Mouse (Mus musculus): ENCODE results near the gene Nfib. TPM values are rescaled to one million over a fixed set of nuclear protein-coding genes. Genes with fewer than 3 reads are reported as not detected.

The Nfib gene
- polyA plus RNA-seq, 2 experiments, result 57.3 to 126 TPM

GRCm38 (mm10) chr4:82690267-82690666 is 15.3 kb downstream of the Nfib start:
- DNase-seq (ENCODE audit: low spot score), result peak; percentile 90
- no peak for TF ChIP-seq POLR2A (IDR thresholded peaks at IDR 0.05; ENCODE audit: borderline replicate concordance, extremely low read depth, insufficient read depth, insufficient read length)
- H3K36me3 ChIP-seq (ENCODE audit: control insufficient read depth, insufficient read depth, low read length), result no peaks in the 10 kb centered on the region
- ATAC-seq (ENCODE audit: low FRiP score, low read depth), result peak; percentile 82
- no peak overlapping the region; the same call in 1 of the 2 replicates for H3K27ac ChIP-seq (replicated peaks; ENCODE audit: low read depth, low read length)
- H3K9ac ChIP-seq (ENCODE audit: low read depth, low read length, severe bottlenecking), result no peak overlapping the region
- WGBS, result 39% methylated on average over 7 of the region's 7 CpGs
- no peaks in the 10 kb centered on the region for H3K27me3 ChIP-seq (ENCODE audit: control insufficient read depth, insufficient read depth, low read length)
- H3K9me3 ChIP-seq (ENCODE audit: control insufficient read depth, low read length), result no peaks in the 10 kb centered on the region
- H3K4me3 ChIP-seq (replicated peaks; ENCODE audit: low read length), result no peak overlapping the region
- no peak overlapping the region for H3K4me2 ChIP-seq (replicated peaks; ENCODE audit: low read depth, low read length, severe bottlenecking)
- H3K4me1 ChIP-seq (ENCODE audit: control insufficient read depth, insufficient read depth, low read length), result peaks cover 21% of the 10 kb centered on the region

- ATAC-seq (ENCODE audit: low FRiP score, low read depth), result no peak
- no peak overlapping the region for H3K4me2 ChIP-seq (replicated peaks; ENCODE audit: low read depth, low read length, severe bottlenecking)
- H3K9ac ChIP-seq (ENCODE audit: low read depth, low read length, severe bottlenecking), result no peak overlapping the region
- DNase-seq (ENCODE audit: low spot score), result no peak
- no peak overlapping the region for H3K4me3 ChIP-seq (replicated peaks; ENCODE audit: low read length)
- no peaks in the 10 kb centered on the region for H3K27me3 ChIP-seq (ENCODE audit: control insufficient read depth, insufficient read depth, low read length)
- no peaks in the 10 kb centered on the region for H3K36me3 ChIP-seq (ENCODE audit: control insufficient read depth, insufficient read depth, low read length)
- H3K27ac ChIP-seq (replicated peaks; ENCODE audit: low read depth, low read length), result no peak overlapping the region
- H3K9me3 ChIP-seq (ENCODE audit: control insufficient read depth, low read length), result no peaks in the 10 kb centered on the region
- no peak for TF ChIP-seq POLR2A (IDR thresholded peaks at IDR 0.05; ENCODE audit: borderline replicate concordance, extremely low read depth, insufficient read depth, insufficient read length)
- 82% methylated on average over 6 of the region's 6 CpGs for WGBS
- peaks cover 15% of the 10 kb centered on the region for H3K4me1 ChIP-seq (ENCODE audit: control insufficient read depth, insufficient read depth, low read length)
These were observed 19.5 kb downstream of the Nfib start for GRCm38 (mm10) chr4:82686037-82686436.

GRCm38 (mm10) chr4:82684088-82684715 is 21.3 kb downstream of the Nfib start:
- no peak overlapping the region for H3K27ac ChIP-seq (replicated peaks; ENCODE audit: low read depth, low read length)
- H3K4me3 ChIP-seq (replicated peaks; ENCODE audit: low read length), result no peak overlapping the region
- H3K4me1 ChIP-seq (ENCODE audit: control insufficient read depth, insufficient read depth, low read length), result peaks cover 9% of the 10 kb centered on the region
- H3K4me2 ChIP-seq (replicated peaks; ENCODE audit: low read depth, low read length, severe bottlenecking), result no peak overlapping the region
- H3K9me3 ChIP-seq (ENCODE audit: control insufficient read depth, low read length), result no peaks in the 10 kb centered on the region
- H3K36me3 ChIP-seq (ENCODE audit: control insufficient read depth, insufficient read depth, low read length), result no peaks in the 10 kb centered on the region
- no peak for DNase-seq (ENCODE audit: low spot score)
- no peaks in the 10 kb centered on the region for H3K27me3 ChIP-seq (ENCODE audit: control insufficient read depth, insufficient read depth, low read length)
- TF ChIP-seq POLR2A (IDR thresholded peaks at IDR 0.05; ENCODE audit: borderline replicate concordance, extremely low read depth, insufficient read depth, insufficient read length), result no peak
- WGBS, result 75% methylated on average over 12 of the region's 12 CpGs
- no peak overlapping the region for H3K9ac ChIP-seq (ENCODE audit: low read depth, low read length, severe bottlenecking)
- ATAC-seq (ENCODE audit: low FRiP score, low read depth), result no peak

GRCm38 (mm10) chr4:82683583-82683982 is 22.0 kb downstream of the Nfib start:
- H3K27me3 ChIP-seq (ENCODE audit: control insufficient read depth, insufficient read depth, low read length), result no peaks in the 10 kb centered on the region
- WGBS, result 92% methylated on average over 6 of the region's 6 CpGs
- H3K36me3 ChIP-seq (ENCODE audit: control insufficient read depth, insufficient read depth, low read length), result no peaks in the 10 kb centered on the region
- H3K4me1 ChIP-seq (ENCODE audit: control insufficient read depth, insufficient read depth, low read length), result peaks cover 9% of the 10 kb centered on the region
- H3K9ac ChIP-seq (ENCODE audit: low read depth, low read length, severe bottlenecking), result no peak overlapping the region
- no peak overlapping the region for H3K27ac ChIP-seq (replicated peaks; ENCODE audit: low read depth, low read length)
- no peaks in the 10 kb centered on the region for H3K9me3 ChIP-seq (ENCODE audit: control insufficient read depth, low read length)
- no peak for TF ChIP-seq POLR2A (IDR thresholded peaks at IDR 0.05; ENCODE audit: borderline replicate concordance, extremely low read depth, insufficient read depth, insufficient read length)
- no peak overlapping the region for H3K4me2 ChIP-seq (replicated peaks; ENCODE audit: low read depth, low read length, severe bottlenecking)
- DNase-seq (ENCODE audit: low spot score) (no peak), ATAC-seq (ENCODE audit: low FRiP score, low read depth) (no peak)
- no peak overlapping the region for H3K4me3 ChIP-seq (replicated peaks; ENCODE audit: low read length)

- 89% methylated on average over 2 of the region's 2 CpGs for WGBS
- no peak overlapping the region for H3K27ac ChIP-seq (replicated peaks; ENCODE audit: low read depth, low read length)
- no peak overlapping the region for H3K4me3 ChIP-seq (replicated peaks; ENCODE audit: low read length)
These were observed 29.4 kb downstream of the Nfib start for GRCm38 (mm10) chr4:82676104-82676503.

More at GRCm38 (mm10) chr4:82676104-82676503, 29.4 kb downstream of the Nfib start:
- no peak for DNase-seq (ENCODE audit: low spot score)
- no peak overlapping the region for H3K4me2 ChIP-seq (replicated peaks; ENCODE audit: low read depth, low read length, severe bottlenecking)
- H3K4me1 ChIP-seq (ENCODE audit: control insufficient read depth, insufficient read depth, low read length), result no peaks in the 10 kb centered on the region
- H3K9me3 ChIP-seq (ENCODE audit: control insufficient read depth, low read length), result no peaks in the 10 kb centered on the region
- no peak for ATAC-seq (ENCODE audit: low FRiP score, low read depth)
- no peak for TF ChIP-seq POLR2A (IDR thresholded peaks at IDR 0.05; ENCODE audit: borderline replicate concordance, extremely low read depth, insufficient read depth, insufficient read length)
- no peaks in the 10 kb centered on the region for H3K36me3 ChIP-seq (ENCODE audit: control insufficient read depth, insufficient read depth, low read length)
- no peak overlapping the region for H3K9ac ChIP-seq (ENCODE audit: low read depth, low read length, severe bottlenecking)
- H3K27me3 ChIP-seq (ENCODE audit: control insufficient read depth, insufficient read depth, low read length), result no peaks in the 10 kb centered on the region

All from limb, embryonic 14.5 days (tissue).